Mouse (Mus musculus) 416B (cell line): ENCODE measurements around the gene Coro2a.

Experiments used
- DNase-seq: peaks from one replicate; pipeline ENCODE4 v3.0.0; 2011; ENCODE audit warnings: low read depth

Coro2a gene

GRCm38 (mm10) chr4:46558672-46559667, 43.0 kb downstream of the Coro2a start:
- DNase-seq: no peak

GRCm38 (mm10) chr4:46556933-46557332, 45.1 kb downstream of the Coro2a start:
- DNase-seq: no peak

GRCm38 (mm10) chr4:46555762-46556161, 46.2 kb downstream of the Coro2a start:
- peak; percentile 50 for DNase-seq

- DNase-seq: peak; percentile 86
Measured at GRCm38 (mm10) chr4:46554295-46555069, 47.5 kb downstream of the Coro2a start.

GRCm38 (mm10) chr4:46553864-46554263, 48.1 kb downstream of the Coro2a start:
- DNase-seq: peak; percentile 95

GRCm38 (mm10) chr4:46550406-46550805, 51.6 kb downstream of the Coro2a start:
- no peak for DNase-seq

GRCm38 (mm10) chr4:46549979-46550378, 52.0 kb downstream of the Coro2a start:
- no peak for DNase-seq

GRCm38 (mm10) chr4:46546709-46547108, 55.3 kb downstream of the Coro2a start:
- DNase-seq: no peak

GRCm38 (mm10) chr4:46545498-46545897, 56.5 kb downstream of the Coro2a start:
- no peak for DNase-seq

DNA sequence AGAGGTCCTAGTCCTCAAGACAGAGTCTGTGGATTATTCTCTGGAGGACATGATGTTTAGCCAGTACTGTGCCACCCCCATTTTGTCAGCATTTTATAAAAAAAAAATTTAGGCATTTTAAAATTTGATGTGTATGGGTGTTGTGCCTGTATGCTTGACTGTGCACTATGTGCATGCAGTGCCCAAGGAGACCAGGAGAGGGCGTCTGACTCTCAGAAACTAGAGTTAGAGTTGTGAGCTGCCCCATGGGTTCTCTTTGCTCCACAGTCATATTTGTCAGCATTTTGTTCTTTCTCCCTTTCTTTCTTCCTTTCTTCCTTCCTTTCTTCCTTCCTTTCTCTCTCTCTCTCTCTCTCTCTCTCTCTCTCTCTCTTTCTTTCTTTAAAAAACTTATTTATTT, 57.7 kb downstream of the Coro2a start:
- DNase-seq: peak; percentile 80

GRCm38 (mm10) chr4:46543366-46544050, 58.5 kb downstream of the Coro2a start:
- no peak for DNase-seq

- DNase-seq: no peak
Measured at GRCm38 (mm10) chr4:46541707-46542106, 60.3 kb downstream of the Coro2a start.

GRCm38 (mm10) chr4:46539167-46539566, 62.8 kb downstream of the Coro2a start:
- DNase-seq: no peak

- DNase-seq: peak; percentile 85
Measured at GRCm38 (mm10) chr4:46535840-46536361, 66.1 kb downstream of the Coro2a start, which contains the start of gene Trim14. Gene Trim14 (minus strand): TSS chr4:46536141.

DNA sequence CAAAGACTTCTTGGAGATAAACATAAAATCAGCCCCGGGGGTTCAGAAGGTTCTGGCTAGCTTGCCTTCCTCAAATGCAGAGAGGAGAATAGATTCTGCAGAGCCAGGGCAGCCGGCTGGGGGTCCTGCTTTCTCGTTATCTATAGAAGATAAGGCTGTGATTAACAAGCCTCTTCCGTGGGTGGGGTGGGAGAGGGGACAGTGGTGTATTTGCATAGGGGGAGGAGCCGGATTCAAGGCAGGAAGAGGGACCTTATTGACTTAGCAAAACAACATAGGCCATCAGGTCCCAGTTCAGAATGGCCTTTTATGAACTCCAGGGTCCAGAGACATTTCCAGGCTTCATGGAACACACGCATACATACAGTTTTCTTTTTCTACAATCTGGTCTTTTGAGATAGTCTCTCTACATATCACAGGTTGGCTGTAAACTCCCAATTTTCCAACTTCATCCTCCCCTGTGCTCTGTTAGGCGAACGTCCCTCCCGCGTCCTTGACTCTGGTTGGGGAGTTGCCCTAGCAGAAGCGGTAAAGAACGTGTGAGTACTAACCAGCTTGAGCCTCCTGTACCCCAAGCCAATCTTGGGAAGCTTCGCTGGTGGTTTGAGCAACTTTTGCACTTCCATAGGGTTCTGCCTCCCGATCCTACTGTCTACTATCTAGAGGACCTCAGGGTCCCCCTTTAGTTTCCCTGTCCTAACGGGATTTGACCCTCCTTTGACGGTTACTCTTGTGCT, 66.7 kb downstream of the Coro2a start:
- peak; percentile 79 for DNase-seq

GRCm38 (mm10) chr4:46533934-46534720, 67.9 kb downstream of the Coro2a start:
- DNase-seq: no peak

- DNase-seq: peak; percentile 35
Measured at GRCm38 (mm10) chr4:46532926-46533325, 69.1 kb downstream of the Coro2a start.

DNA sequence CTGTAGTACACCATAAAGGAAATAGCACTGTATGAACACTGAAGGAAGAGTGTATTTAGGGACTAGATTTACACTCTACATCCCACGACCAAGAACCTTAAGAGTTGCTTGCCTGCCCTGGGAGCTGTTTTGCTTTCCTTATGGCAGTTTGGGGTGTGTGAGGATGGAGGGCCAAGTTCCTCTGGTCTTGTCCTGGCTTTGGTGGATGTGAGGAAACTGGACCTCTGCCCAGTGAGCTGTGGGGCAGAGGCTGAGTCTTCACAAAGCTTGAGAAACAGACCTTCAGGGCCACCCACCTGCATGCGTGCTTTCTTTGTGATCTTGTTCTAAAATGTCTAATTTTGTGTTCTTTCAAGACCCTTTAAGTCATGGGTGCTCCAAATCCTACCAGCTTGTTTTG, 69.5 kb downstream of the Coro2a start:
- no peak for DNase-seq

DNA sequence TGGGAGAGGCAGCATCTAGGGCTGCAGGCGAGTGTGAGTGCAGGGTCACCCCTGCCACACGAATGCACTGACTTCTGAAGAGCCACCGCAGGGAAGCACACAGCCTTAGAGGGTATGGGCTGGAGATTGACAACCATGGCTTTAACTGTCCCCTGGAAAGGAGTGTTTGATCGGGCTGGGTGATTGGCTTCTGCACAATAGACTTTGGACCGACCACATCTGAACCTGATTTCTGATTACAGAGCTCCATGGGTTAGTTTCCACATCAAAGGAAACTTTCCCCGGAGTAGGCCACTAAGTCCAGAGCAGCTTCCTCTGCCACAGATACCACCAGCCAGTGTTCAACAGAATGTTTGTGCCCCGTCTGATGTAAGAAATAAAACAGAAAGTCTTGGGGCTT, 72.3 kb downstream of the Coro2a start:
- no peak for DNase-seq

DNA sequence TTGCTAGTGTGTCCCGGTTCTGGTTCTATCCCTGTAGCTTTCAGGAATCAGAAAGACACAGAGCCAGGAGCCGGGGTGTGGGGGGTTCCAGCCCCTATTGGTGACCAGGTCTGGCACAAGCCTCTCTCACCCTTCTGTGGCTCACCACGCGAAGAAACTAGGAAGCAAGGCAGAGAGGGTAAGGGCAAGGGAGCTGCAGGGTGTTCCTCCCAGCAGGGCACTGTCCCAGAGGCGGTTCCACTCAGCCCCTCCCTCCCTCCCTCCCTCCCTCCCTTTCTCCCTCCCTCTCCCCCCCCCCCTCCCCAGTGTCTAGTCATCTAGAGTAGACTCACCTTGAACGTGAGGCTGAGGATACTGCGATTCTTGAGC, 74.5 kb downstream of the Coro2a start:
- peak; percentile 64 for DNase-seq
